Mouse (Mus musculus) right cerebral cortex, postnatal 36 days (tissue): ENCODE results near the gene Rnf34.
A peak's percentile ranks its signal among the peaks of the same experiment; 100 is the strongest.

Experiments
- DNase-seq, 2 experiments: peaks; one replicate each; pipeline ENCODE4 v3.0.0; 2022; ENCODE audit warnings: low spot score in 2 of 2, mixed read lengths in 1 of 2

Gene Rnf34

GRCm38 (mm10) chr5:122899777-122900557 lies 50.1 kb downstream of the Rnf34 start:
- DNase-seq, result peak; percentile 72 to 74

- DNase-seq, result no peak
Measured at GRCm38 (mm10) chr5:122900558-122901171, 50.8 kb downstream of the Rnf34 start.

GRCm38 (mm10) chr5:122901179-122901578 lies 51.3 kb downstream of the Rnf34 start:
- no peak for DNase-seq

GRCm38 (mm10) chr5:122901666-122902065 lies 51.8 kb downstream of the Rnf34 start:
- DNase-seq, result no peak

- DNase-seq, result no peak
Measured at GRCm38 (mm10) chr5:122902228-122902627, 52.4 kb downstream of the Rnf34 start.

GRCm38 (mm10) chr5:122903165-122903564 lies 53.3 kb downstream of the Rnf34 start:
- DNase-seq, result no peak

GRCm38 (mm10) chr5:122907182-122907581 lies 57.3 kb downstream of the Rnf34 start:
- DNase-seq, result no peak

- DNase-seq, result no peak
Measured at GRCm38 (mm10) chr5:122908001-122908400, 58.2 kb downstream of the Rnf34 start.

GRCm38 (mm10) chr5:122909481-122909880 lies 59.6 kb downstream of the Rnf34 start:
- no peak for DNase-seq

GRCm38 (mm10) chr5:122912863-122913262 lies 63.0 kb downstream of the Rnf34 start:
- no peak for DNase-seq

- DNase-seq, result no peak
Measured at GRCm38 (mm10) chr5:122916147-122916546, 66.3 kb downstream of the Rnf34 start.

GRCm38 (mm10) chr5:122917982-122918711 lies 68.3 kb downstream of the Rnf34 start:
- no peak for DNase-seq

- no peak for DNase-seq
Measured at GRCm38 (mm10) chr5:122920557-122920956, 70.7 kb downstream of the Rnf34 start.
